Mouse (Mus musculus): ENCODE data around the gene Pgls. TPM values are rescaled to one million over a fixed set of nuclear protein-coding genes. Genes with fewer than 3 reads are reported as not detected.

Pgls gene
- polyA plus RNA-seq, 1 experiment from 2014 or later, result 239 TPM

DNA sequence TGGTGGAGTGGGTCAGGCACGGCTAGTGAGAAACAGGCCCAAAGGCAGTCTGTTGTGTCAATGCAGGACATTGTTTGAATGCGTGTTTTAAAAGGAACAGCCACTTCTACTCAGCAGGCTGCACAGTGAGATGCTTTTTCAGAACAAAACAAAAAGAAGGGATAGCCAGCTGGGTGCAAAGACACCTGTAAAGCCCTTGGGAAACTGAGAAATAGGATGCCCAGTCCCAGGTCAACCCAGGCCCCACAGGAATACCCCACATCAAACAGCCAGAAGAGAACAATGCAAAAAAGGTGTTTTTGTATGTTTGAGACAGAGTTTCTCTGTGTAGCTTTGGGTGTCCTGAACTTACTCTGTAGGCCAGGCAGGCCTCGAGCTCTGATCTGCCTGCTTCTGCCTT, 3.2 kb upstream of the Pgls start:
- Histone ChIP-seq H3K4me2 (ENCODE audit: low read depth, low read length) (no peak overlapping the region), H3K9ac (ENCODE audit: low read depth, low read length) (no peak overlapping the region), H3K27me3 (replicated peaks; ENCODE audit: control insufficient read depth, insufficient read depth, low read length) (no peaks in the 10 kb centered on the region), H3K36me3 (ENCODE audit: control insufficient read depth, insufficient read depth, low read length) (peaks cover 32% of the 10 kb centered on the region), H3K4me1 (ENCODE audit: control insufficient read depth, insufficient read depth, low read length) (peaks cover 13% of the 10 kb centered on the region), H3K4me3 (ENCODE audit: low read depth, low read length) (no peak overlapping the region), H3K9me3 (ENCODE audit: control insufficient read depth, low read length) (no peaks in the 10 kb centered on the region), H3K27ac (replicated peaks; ENCODE audit: low read depth, low read length) (no peak overlapping the region)
- DNase-seq (ENCODE audit: low spot score) (no peak), ATAC-seq (ENCODE audit: low read depth) (no peak)
- 80% methylated on average over 3 of the region's 3 CpGs for WGBS

DNA sequence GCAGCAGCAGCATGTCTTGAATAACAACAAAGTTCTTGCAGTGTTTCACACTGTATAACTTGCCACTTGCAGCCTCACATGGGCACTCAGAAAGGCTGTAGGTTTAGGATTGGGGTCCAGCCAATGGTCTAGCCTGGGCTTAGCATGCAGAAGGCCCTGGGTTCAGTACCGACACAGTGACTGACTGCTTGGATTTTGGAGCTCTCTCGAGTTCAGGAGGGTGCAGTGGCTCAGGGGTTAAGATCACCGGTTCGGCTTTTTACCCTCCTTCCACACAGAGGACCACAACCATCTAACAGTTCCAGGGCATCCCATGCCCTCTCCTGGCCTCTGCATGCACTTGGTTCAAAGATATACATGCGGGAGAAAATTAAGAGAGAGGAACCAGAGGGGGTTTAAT, 959 bp upstream of the Pgls start:
- Histone ChIP-seq H3K27ac (replicated peaks; ENCODE audit: low read depth, low read length) (peak overlapping the region; percentile 97), H3K9me3 (ENCODE audit: control insufficient read depth, low read length) (no peaks in the 10 kb centered on the region), H3K9ac (ENCODE audit: low read depth, low read length) (peak overlapping the region; percentile 96), H3K4me2 (ENCODE audit: low read depth, low read length) (peak overlapping the region; percentile 96), H3K4me1 (ENCODE audit: control insufficient read depth, insufficient read depth, low read length) (peaks cover 13% of the 10 kb centered on the region), H3K4me3 (ENCODE audit: low read depth, low read length) (peak overlapping the region; percentile 90), H3K36me3 (ENCODE audit: control insufficient read depth, insufficient read depth, low read length) (peaks cover 22% of the 10 kb centered on the region), H3K27me3 (replicated peaks; ENCODE audit: control insufficient read depth, insufficient read depth, low read length) (no peaks in the 10 kb centered on the region)
- DNase-seq (ENCODE audit: low spot score), result no peak
- WGBS, result 20% methylated on average over 5 of the region's 5 CpGs
- ATAC-seq (ENCODE audit: low read depth), result no peak

DNA sequence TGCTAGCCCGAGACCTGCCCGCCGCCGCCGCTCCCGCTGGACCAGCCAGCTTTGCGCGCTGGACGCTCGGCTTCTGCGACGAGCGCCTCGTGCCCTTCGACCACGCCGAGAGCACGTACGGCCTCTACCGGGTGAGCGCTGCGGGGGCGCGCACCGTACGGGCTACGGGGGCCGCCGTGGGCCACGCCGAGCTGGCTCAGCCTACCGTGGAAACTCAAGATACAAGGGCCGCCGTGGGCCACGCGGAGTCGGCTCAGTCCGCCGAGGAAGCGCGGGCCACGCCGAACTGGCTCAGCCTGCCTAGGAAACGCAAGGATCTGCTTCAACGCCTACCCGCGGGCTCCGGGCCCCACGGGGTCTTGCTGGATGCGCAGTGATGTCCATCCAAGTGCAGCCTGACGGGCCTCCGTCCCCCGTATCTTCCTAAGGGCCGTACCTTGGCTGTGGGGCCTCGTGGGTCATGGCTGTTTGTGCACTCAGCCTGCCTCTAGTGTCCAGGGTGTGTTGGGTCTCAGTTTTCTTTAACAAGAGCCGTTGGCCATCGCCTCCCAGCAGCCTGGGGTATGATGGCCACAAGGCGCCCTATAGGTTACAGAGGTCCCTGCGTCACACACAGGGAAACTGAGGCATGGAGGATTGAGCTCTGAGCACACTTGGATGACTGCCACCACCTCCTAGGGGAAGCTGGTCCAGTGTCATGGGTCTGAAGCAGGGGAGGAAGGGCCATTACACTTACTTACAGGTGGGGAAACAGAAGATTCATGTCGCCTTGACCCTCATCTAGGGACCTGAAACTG, 596 bp downstream of the Pgls start:
- 7% methylated on average over 29 of the region's 60 CpGs for WGBS
- peak overlapping the region; percentile 97 for H3K27ac ChIP-seq (replicated peaks; ENCODE audit: low read depth, low read length)
- DNase-seq (ENCODE audit: low spot score), result peak; percentile 63

DNA sequence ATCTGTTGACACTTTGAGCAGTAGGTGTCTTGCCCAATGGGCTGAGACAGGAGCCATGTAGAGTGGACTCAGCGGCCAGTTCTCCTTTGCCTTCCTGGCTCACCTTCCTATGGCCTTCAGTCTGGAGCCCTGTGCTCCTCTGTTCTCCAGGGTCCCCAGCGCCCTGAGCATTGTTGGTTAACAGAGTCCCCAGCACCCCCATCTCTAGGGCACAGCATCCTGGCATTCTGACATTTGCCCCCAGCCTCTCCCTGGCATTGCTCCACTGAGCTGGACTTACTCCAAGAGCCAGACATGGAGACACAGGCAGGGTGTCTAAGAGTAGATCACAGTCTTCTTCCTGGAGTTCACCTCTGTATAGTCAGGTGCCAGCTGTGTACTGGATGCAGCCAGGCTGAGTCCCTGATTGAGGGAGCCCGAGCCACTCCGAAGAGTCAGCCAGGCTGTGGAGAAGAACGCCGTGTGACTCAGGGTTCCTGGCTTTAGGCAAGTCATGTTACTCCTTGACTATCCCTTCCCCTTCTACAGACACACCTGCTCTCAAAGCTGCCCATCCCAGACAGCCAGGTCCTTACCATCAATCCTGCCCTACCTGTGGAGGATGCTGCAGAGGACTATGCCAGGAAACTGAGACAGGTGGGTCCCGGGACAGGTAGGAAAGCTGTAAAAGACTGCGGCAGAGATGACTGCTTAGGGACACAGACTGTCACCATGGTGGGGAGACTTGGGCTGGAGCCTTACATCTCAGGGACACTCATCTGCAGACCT, 1.8 kb downstream of the Pgls start:
- H3K9ac ChIP-seq (ENCODE audit: low read depth, low read length), result no peak overlapping the region

More for the DNA sequence above, 596 bp downstream of the Pgls start:
- H3K4me3 ChIP-seq (ENCODE audit: low read depth, low read length), result peak overlapping the region; percentile 90
- H3K9me3 ChIP-seq (ENCODE audit: control insufficient read depth, low read length), result no peaks in the 10 kb centered on the region
- H3K27me3 ChIP-seq (replicated peaks; ENCODE audit: control insufficient read depth, insufficient read depth, low read length), result no peaks in the 10 kb centered on the region
- ATAC-seq (ENCODE audit: low read depth), result peak; percentile 78
- peak overlapping the region; percentile 96 for H3K9ac ChIP-seq (ENCODE audit: low read depth, low read length)
- peaks cover 10% of the 10 kb centered on the region; the same call in 1 of the 2 replicates for H3K36me3 ChIP-seq (ENCODE audit: control insufficient read depth, insufficient read depth, low read length)
- peak overlapping the region; percentile 96 for H3K4me2 ChIP-seq (ENCODE audit: low read depth, low read length)
- H3K4me1 ChIP-seq (ENCODE audit: control insufficient read depth, insufficient read depth, low read length), result peaks cover 13% of the 10 kb centered on the region

DNA sequence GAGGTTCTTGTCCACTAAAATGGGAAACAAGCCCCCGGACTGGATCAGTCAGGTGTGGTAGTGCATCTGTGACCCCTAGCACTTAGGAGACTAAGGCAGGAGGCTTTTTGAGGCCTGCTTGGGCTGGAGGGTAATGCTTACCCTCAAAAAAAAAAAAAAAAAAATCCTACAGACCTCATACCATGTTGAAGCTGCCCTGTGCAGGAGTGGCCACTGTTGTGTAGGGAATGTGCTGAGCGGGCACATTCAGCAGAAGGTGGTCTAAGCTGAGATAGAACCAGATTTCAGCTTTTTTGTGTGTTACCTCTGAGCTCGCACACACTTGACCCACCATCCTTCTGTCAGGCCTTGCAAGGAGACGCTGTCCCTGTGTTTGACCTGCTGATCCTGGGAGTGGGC, 2.3 kb downstream of the Pgls start:
- H3K4me1 ChIP-seq (ENCODE audit: control insufficient read depth, insufficient read depth, low read length), result peaks cover 13% of the 10 kb centered on the region
- no peak overlapping the region for H3K27ac ChIP-seq (replicated peaks; ENCODE audit: low read depth, low read length)
- no peak overlapping the region for H3K4me2 ChIP-seq (ENCODE audit: low read depth, low read length)
- no peaks in the 10 kb centered on the region for H3K9me3 ChIP-seq (ENCODE audit: control insufficient read depth, low read length)
- no peak overlapping the region; the same call in 1 of the 2 replicates for H3K9ac ChIP-seq (ENCODE audit: low read depth, low read length)
- DNase-seq (ENCODE audit: low spot score) (no peak), ATAC-seq (ENCODE audit: low read depth) (no peak)
- peaks cover 10% of the 10 kb centered on the region; the same call in 1 of the 2 replicates for H3K36me3 ChIP-seq (ENCODE audit: control insufficient read depth, insufficient read depth, low read length)
- no peak overlapping the region for H3K4me3 ChIP-seq (ENCODE audit: low read depth, low read length)
- no peaks in the 10 kb centered on the region for H3K27me3 ChIP-seq (replicated peaks; ENCODE audit: control insufficient read depth, insufficient read depth, low read length)
- 91% methylated on average over 4 of the region's 4 CpGs for WGBS

More for the DNA sequence above, 1.8 kb downstream of the Pgls start:
- H3K36me3 ChIP-seq (ENCODE audit: control insufficient read depth, insufficient read depth, low read length), result peaks cover 10% of the 10 kb centered on the region; the same call in 1 of the 2 replicates
- no peak overlapping the region for H3K27ac ChIP-seq (replicated peaks; ENCODE audit: low read depth, low read length)
- peaks cover 13% of the 10 kb centered on the region for H3K4me1 ChIP-seq (ENCODE audit: control insufficient read depth, insufficient read depth, low read length)
- H3K4me3 ChIP-seq (ENCODE audit: low read depth, low read length), result no peak overlapping the region
- WGBS, result 97% methylated on average over 8 of the region's 8 CpGs
- no peak overlapping the region for H3K4me2 ChIP-seq (ENCODE audit: low read depth, low read length)
- DNase-seq (ENCODE audit: low spot score) (no peak), ATAC-seq (ENCODE audit: low read depth) (no peak)
- no peaks in the 10 kb centered on the region for H3K9me3 ChIP-seq (ENCODE audit: control insufficient read depth, low read length)
- no peaks in the 10 kb centered on the region for H3K27me3 ChIP-seq (replicated peaks; ENCODE audit: control insufficient read depth, insufficient read depth, low read length)

DNA sequence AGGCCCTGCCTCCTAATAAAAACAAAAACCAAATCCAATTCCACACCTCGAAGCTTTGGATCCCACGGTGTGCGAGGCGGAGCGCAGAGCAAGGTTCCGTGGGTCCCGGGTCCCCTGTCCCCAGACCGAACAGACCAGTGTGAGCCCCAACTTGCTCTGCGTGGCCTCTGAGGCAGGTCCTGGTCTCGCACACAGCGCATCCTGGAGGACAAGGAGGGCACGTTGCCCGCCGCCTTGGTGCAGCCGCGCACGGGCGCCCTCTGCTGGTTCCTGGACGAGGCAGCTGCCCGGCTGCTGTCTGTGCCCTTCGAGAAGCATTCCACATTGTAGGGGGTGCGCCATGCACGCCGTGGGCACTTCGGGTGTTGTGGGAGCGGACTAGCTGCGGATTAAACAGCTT, 3.9 kb downstream of the Pgls start:
- ATAC-seq (ENCODE audit: low read depth) (peak; percentile 26), DNase-seq (ENCODE audit: low spot score) (peak; percentile 85)
- Histone ChIP-seq H3K36me3 (ENCODE audit: control insufficient read depth, insufficient read depth, low read length) (peaks cover 10% of the 10 kb centered on the region; the same call in 1 of the 2 replicates), H3K27me3 (replicated peaks; ENCODE audit: control insufficient read depth, insufficient read depth, low read length) (peaks cover 4% of the 10 kb centered on the region), H3K4me1 (ENCODE audit: control insufficient read depth, insufficient read depth, low read length) (peaks cover 12% of the 10 kb centered on the region), H3K4me3 (ENCODE audit: low read depth, low read length) (no peak overlapping the region), H3K4me2 (ENCODE audit: low read depth, low read length) (peak overlapping the region; percentile 13; the same call in 1 of the 2 replicates), H3K9me3 (ENCODE audit: control insufficient read depth, low read length) (no peaks in the 10 kb centered on the region), H3K9ac (ENCODE audit: low read depth, low read length) (0 out of 2 replicates have a peak overlapping the region, but pooled peaks have one; percentile 9), H3K27ac (replicated peaks; ENCODE audit: low read depth, low read length) (no peak overlapping the region)
- 9% methylated on average over 27 of the region's 27 CpGs for WGBS

DNA sequence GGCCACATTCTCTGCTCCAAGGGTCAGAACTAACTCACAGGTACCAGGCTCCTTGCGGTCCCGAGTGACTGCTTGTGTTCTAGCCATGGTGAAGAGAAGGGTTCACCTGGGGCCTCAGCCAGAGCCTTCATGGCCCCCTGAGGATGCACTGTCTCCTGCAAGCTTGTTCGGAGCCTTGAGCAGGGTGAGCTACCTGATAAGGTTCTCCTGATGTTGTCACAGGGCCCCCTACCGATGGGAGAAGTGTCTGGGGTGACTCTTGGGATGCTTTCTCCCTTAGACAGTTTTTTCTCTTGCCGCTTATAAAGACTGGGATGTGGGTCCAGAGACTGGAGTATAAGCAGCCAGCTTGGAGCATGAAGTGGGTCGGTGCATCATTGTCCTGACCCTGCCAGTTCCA, 4.4 kb downstream of the Pgls start:
- H3K4me2 ChIP-seq (ENCODE audit: low read depth, low read length), result no peak overlapping the region
- peaks cover 10% of the 10 kb centered on the region; the same call in 1 of the 2 replicates for H3K36me3 ChIP-seq (ENCODE audit: control insufficient read depth, insufficient read depth, low read length)
- H3K27me3 ChIP-seq (replicated peaks; ENCODE audit: control insufficient read depth, insufficient read depth, low read length), result peaks cover 5% of the 10 kb centered on the region
- H3K9ac ChIP-seq (ENCODE audit: low read depth, low read length), result 0 out of 2 replicates have a peak overlapping the region, but pooled peaks have one; percentile 9
- peaks cover 8% of the 10 kb centered on the region for H3K4me1 ChIP-seq (ENCODE audit: control insufficient read depth, insufficient read depth, low read length)
- H3K4me3 ChIP-seq (ENCODE audit: low read depth, low read length), result no peak overlapping the region
- 65% methylated on average over 6 of the region's 6 CpGs for whole genome bisulfite sequencing
- no peak for ATAC-seq (ENCODE audit: low read depth)
- no peak for DNase-seq (ENCODE audit: low spot score)
- H3K9me3 ChIP-seq (ENCODE audit: control insufficient read depth, low read length), result no peaks in the 10 kb centered on the region
- no peak overlapping the region for H3K27ac ChIP-seq (replicated peaks; ENCODE audit: low read depth, low read length)

DNA sequence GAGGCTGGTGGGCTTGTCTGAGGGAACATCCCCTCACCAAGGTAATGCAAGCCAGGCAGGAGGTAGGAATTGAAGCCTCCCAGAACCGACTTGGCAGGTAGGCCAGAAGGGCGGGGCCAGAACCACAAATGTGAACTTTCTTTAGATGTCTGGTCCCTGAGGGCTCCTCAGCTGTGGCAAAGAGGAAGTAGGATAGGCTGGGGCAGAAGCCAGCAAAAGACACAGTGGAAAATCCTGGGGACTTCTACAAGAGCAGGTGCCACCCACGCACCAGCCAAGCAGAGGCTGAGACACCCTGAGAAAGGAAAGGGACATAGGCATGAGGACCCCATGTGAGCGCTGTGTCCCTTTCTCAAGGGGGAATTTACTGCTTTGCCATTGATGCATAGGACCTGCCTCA, 4.8 kb downstream of the Pgls start:
- Histone ChIP-seq H3K4me2 (ENCODE audit: low read depth, low read length) (no peak overlapping the region), H3K36me3 (ENCODE audit: control insufficient read depth, insufficient read depth, low read length) (peaks cover 10% of the 10 kb centered on the region; the same call in 1 of the 2 replicates), H3K9me3 (ENCODE audit: control insufficient read depth, low read length) (no peaks in the 10 kb centered on the region), H3K4me1 (ENCODE audit: control insufficient read depth, insufficient read depth, low read length) (peaks cover 8% of the 10 kb centered on the region), H3K27ac (replicated peaks; ENCODE audit: low read depth, low read length) (no peak overlapping the region), H3K9ac (ENCODE audit: low read depth, low read length) (no peak overlapping the region), H3K27me3 (replicated peaks; ENCODE audit: control insufficient read depth, insufficient read depth, low read length) (peaks cover 9% of the 10 kb centered on the region), H3K4me3 (ENCODE audit: low read depth, low read length) (no peak overlapping the region)
- whole genome bisulfite sequencing, result 81% methylated on average over 4 of the region's 4 CpGs
- ATAC-seq (ENCODE audit: low read depth), result no peak
- DNase-seq (ENCODE audit: low spot score), result peak; percentile 27

Measured in embryonic facial prominence, embryonic 14.5 days (tissue).